Mouse (Mus musculus): ENCODE data around the gene Sgsm3.

DNA sequence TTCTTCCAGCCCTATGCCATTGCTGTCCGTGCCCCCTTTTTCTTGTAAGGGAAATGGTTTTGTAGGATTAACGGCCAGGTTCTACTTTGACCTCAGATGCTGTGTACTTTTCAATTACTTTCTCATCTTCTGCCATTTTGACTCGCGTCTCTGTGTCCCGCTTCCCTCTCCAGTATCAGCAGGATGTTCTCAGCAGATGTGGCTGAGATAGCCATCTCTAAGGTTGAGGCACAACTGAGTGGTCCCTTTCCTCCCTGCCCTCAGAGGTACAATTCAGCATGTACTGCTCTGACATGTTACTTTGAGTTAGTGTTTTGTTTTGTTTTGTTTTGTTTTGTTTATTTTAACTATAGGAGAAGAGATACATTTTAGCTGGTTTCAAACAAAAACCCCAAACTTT is 42.7 kb upstream of the Sgsm3 start:
- no peak for TF ChIP-seq CTCF (IDR thresholded peaks at IDR 0.05; ENCODE audit: low read depth)
- TF ChIP-seq EP300 (IDR thresholded peaks at IDR 0.05; ENCODE audit: low read depth), result no peak
